Mouse (Mus musculus): ENCODE data around the gene Ano10. TPM values are rescaled to one million over a fixed set of nuclear protein-coding genes. Genes with fewer than 3 reads are reported as not detected.

Ano10 gene
- polyA plus RNA-seq, 3 experiments from 2014 or later = 13.5 to 24.3 (median 19.2) TPM

GRCm38 (mm10) chr9:122244800-122245165 lies 49.4 kb downstream of the Ano10 start:
- no peak for ATAC-seq

GRCm38 (mm10) chr9:122244080-122244799 lies 50.0 kb downstream of the Ano10 start:
- no peak for ATAC-seq

- ATAC-seq = no peak
These were observed 50.9 kb downstream of the Ano10 start for GRCm38 (mm10) chr9:122243297-122243696.

GRCm38 (mm10) chr9:122242856-122243255 lies 51.4 kb downstream of the Ano10 start:
- ATAC-seq = no peak

GRCm38 (mm10) chr9:122241812-122242400 lies 52.3 kb downstream of the Ano10 start:
- no peak for ATAC-seq

GRCm38 (mm10) chr9:122240629-122241199 lies 53.5 kb downstream of the Ano10 start:
- no peak for ATAC-seq

- no peak for ATAC-seq
These were observed 59.5 kb downstream of the Ano10 start for GRCm38 (mm10) chr9:122234741-122235140.

GRCm38 (mm10) chr9:122233972-122234345 lies 60.3 kb downstream of the Ano10 start:
- ATAC-seq = no peak

- peak; percentile 78 for ATAC-seq
These were observed 60.8 kb downstream of the Ano10 start for GRCm38 (mm10) chr9:122233316-122233971.

- peak; percentile 85 for ATAC-seq
These were observed 61.3 kb downstream of the Ano10 start for GRCm38 (mm10) chr9:122232912-122233311.

- ATAC-seq = no peak
These were observed 63.5 kb downstream of the Ano10 start for GRCm38 (mm10) chr9:122230701-122231100.

- peak; percentile 23 for ATAC-seq
These were observed 67.8 kb downstream of the Ano10 start for GRCm38 (mm10) chr9:122226419-122226818.

GRCm38 (mm10) chr9:122225309-122225708 lies 68.9 kb downstream of the Ano10 start:
- peak; percentile 54 for ATAC-seq

- no peak for ATAC-seq
These were observed 71.2 kb downstream of the Ano10 start for GRCm38 (mm10) chr9:122223005-122223404.

- ATAC-seq = no peak
These were observed 74.3 kb downstream of the Ano10 start for GRCm38 (mm10) chr9:122219934-122220333.

- ATAC-seq = no peak
These were observed 77.2 kb downstream of the Ano10 start for GRCm38 (mm10) chr9:122216945-122217529.

GRCm38 (mm10) chr9:122215118-122215517 lies 79.1 kb downstream of the Ano10 start:
- no peak for ATAC-seq

GRCm38 (mm10) chr9:122208311-122208710 lies 85.9 kb downstream of the Ano10 start:
- no peak for ATAC-seq

- no peak for ATAC-seq
These were observed 88.6 kb downstream of the Ano10 start for GRCm38 (mm10) chr9:122205543-122206200.

GRCm38 (mm10) chr9:122204508-122204907 lies 89.7 kb downstream of the Ano10 start:
- ATAC-seq = no peak

- ATAC-seq = peak; percentile 71
These were observed 95.0 kb downstream of the Ano10 start for GRCm38 (mm10) chr9:122199253-122199652.

- ATAC-seq = no peak
These were observed 95.6 kb downstream of the Ano10 start for GRCm38 (mm10) chr9:122198621-122199020.

GRCm38 (mm10) chr9:122197021-122197420 lies 97.2 kb downstream of the Ano10 start:
- no peak for ATAC-seq

Measured in inflammation-experienced regulatory T-cells, adult 6 months (primary cell).